Mouse (Mus musculus): Measurements from ENCODE around the gene Wwox. TPM values are rescaled to one million over a fixed set of nuclear protein-coding genes. Genes with fewer than 3 reads are reported as not detected.

Gene Wwox
- polyA plus RNA-seq, 1 experiment: not detected

GRCm38 (mm10) chr8:115159711-115160374 lies 720.4 kb downstream of the Wwox start:
- WGBS: 3% methylated on average over 22 of the region's 22 CpGs
- TF ChIP-seq POLR2A (IDR thresholded peaks at IDR 0.05; ENCODE audit: insufficient read depth, low read depth, low read length): no peak
- TF ChIP-seq CTCF (IDR thresholded peaks at IDR 0.05; ENCODE audit: insufficient read depth, low read depth, low read length): no peak
- H3K27ac ChIP-seq (ENCODE audit: insufficient read depth, low read depth, low read length): no peak overlapping the region
- H3K4me1 ChIP-seq (ENCODE audit: control insufficient read depth, insufficient read depth, low read length): peaks cover 7% of the 10 kb centered on the region
- H3K4me3 ChIP-seq (ENCODE audit: insufficient read depth, low read depth, low read length): peak overlapping the region; percentile 36

GRCm38 (mm10) chr8:115160407-115160806 lies 721.0 kb downstream of the Wwox start:
- no peak for TF ChIP-seq CTCF (IDR thresholded peaks at IDR 0.05; ENCODE audit: insufficient read depth, low read depth, low read length)
- no peak for TF ChIP-seq POLR2A (IDR thresholded peaks at IDR 0.05; ENCODE audit: insufficient read depth, low read depth, low read length)
- WGBS: 86% methylated on average over 5 of the region's 5 CpGs

GRCm38 (mm10) chr8:115161520-115161919 lies 722.1 kb downstream of the Wwox start:
- TF ChIP-seq POLR2A (IDR thresholded peaks at IDR 0.05; ENCODE audit: insufficient read depth, low read depth, low read length) (no peak), CTCF (IDR thresholded peaks at IDR 0.05; ENCODE audit: insufficient read depth, low read depth, low read length) (no peak)
- H3K27ac ChIP-seq (ENCODE audit: insufficient read depth, low read depth, low read length): no peak overlapping the region
- H3K4me3 ChIP-seq (ENCODE audit: insufficient read depth, low read depth, low read length): no peak overlapping the region
- WGBS: 73% methylated on average over 9 of the region's 9 CpGs
- peaks cover 7% of the 10 kb centered on the region for H3K4me1 ChIP-seq (ENCODE audit: control insufficient read depth, insufficient read depth, low read length)

More at GRCm38 (mm10) chr8:115160407-115160806, 721.0 kb downstream of the Wwox start:
- Histone ChIP-seq H3K4me3 (ENCODE audit: insufficient read depth, low read depth, low read length) (peak overlapping the region; percentile 36; the same call in 1 of the 2 replicates), H3K4me1 (ENCODE audit: control insufficient read depth, insufficient read depth, low read length) (peaks cover 7% of the 10 kb centered on the region), H3K27ac (ENCODE audit: insufficient read depth, low read depth, low read length) (no peak overlapping the region)

- H3K4me3 ChIP-seq (ENCODE audit: insufficient read depth, low read depth, low read length): no peak overlapping the region
- WGBS: 46% methylated on average over 13 of the region's 13 CpGs
- H3K4me1 ChIP-seq (ENCODE audit: control insufficient read depth, insufficient read depth, low read length): 0 out of 2 replicates have a peak, but pooled peaks cover under 1% of the 10 kb centered on the region
- H3K27ac ChIP-seq (ENCODE audit: insufficient read depth, low read depth, low read length): no peak overlapping the region
- no peak for TF ChIP-seq POLR2A (IDR thresholded peaks at IDR 0.05; ENCODE audit: insufficient read depth, low read depth, low read length)
- no peak for TF ChIP-seq CTCF (IDR thresholded peaks at IDR 0.05; ENCODE audit: insufficient read depth, low read depth, low read length)
Observed at GRCm38 (mm10) chr8:115164872-115165271, 725.4 kb downstream of the Wwox start.

GRCm38 (mm10) chr8:115173634-115174081 lies 734.2 kb downstream of the Wwox start:
- TF ChIP-seq POLR2A (IDR thresholded peaks at IDR 0.05; ENCODE audit: insufficient read depth, low read depth, low read length) (no peak), CTCF (IDR thresholded peaks at IDR 0.05; ENCODE audit: insufficient read depth, low read depth, low read length) (no peak)
- no peak overlapping the region for H3K27ac ChIP-seq (ENCODE audit: insufficient read depth, low read depth, low read length)
- 8% methylated on average over 14 of the region's 14 CpGs for WGBS
- peaks cover 12% of the 10 kb centered on the region for H3K4me1 ChIP-seq (ENCODE audit: control insufficient read depth, insufficient read depth, low read length)
- H3K4me3 ChIP-seq (ENCODE audit: insufficient read depth, low read depth, low read length): no peak overlapping the region

GRCm38 (mm10) chr8:115185431-115185964 lies 746.0 kb downstream of the Wwox start:
- no peaks in the 10 kb centered on the region for H3K4me1 ChIP-seq (ENCODE audit: control insufficient read depth, insufficient read depth, low read length)
- TF ChIP-seq POLR2A (IDR thresholded peaks at IDR 0.05; ENCODE audit: insufficient read depth, low read depth, low read length) (no peak), CTCF (IDR thresholded peaks at IDR 0.05; ENCODE audit: insufficient read depth, low read depth, low read length) (no peak)
- no peak overlapping the region for H3K4me3 ChIP-seq (ENCODE audit: insufficient read depth, low read depth, low read length)
- H3K27ac ChIP-seq (ENCODE audit: insufficient read depth, low read depth, low read length): no peak overlapping the region
- 92% methylated on average over 6 of the region's 6 CpGs for WGBS

GRCm38 (mm10) chr8:115186121-115186811 lies 746.8 kb downstream of the Wwox start:
- TF ChIP-seq CTCF (IDR thresholded peaks at IDR 0.05; ENCODE audit: insufficient read depth, low read depth, low read length) (no peak), POLR2A (IDR thresholded peaks at IDR 0.05; ENCODE audit: insufficient read depth, low read depth, low read length) (no peak)
- Histone ChIP-seq H3K27ac (ENCODE audit: insufficient read depth, low read depth, low read length) (no peak overlapping the region), H3K4me3 (ENCODE audit: insufficient read depth, low read depth, low read length) (no peak overlapping the region), H3K4me1 (ENCODE audit: control insufficient read depth, insufficient read depth, low read length) (no peaks in the 10 kb centered on the region)
- 90% methylated on average over 13 of the region's 13 CpGs for WGBS

GRCm38 (mm10) chr8:115186882-115187281 lies 747.4 kb downstream of the Wwox start:
- Histone ChIP-seq H3K4me1 (ENCODE audit: control insufficient read depth, insufficient read depth, low read length) (no peaks in the 10 kb centered on the region), H3K4me3 (ENCODE audit: insufficient read depth, low read depth, low read length) (no peak overlapping the region), H3K27ac (ENCODE audit: insufficient read depth, low read depth, low read length) (no peak overlapping the region)
- TF ChIP-seq CTCF (IDR thresholded peaks at IDR 0.05; ENCODE audit: insufficient read depth, low read depth, low read length) (no peak), POLR2A (IDR thresholded peaks at IDR 0.05; ENCODE audit: insufficient read depth, low read depth, low read length) (no peak)
- 29% methylated on average over 2 of the region's 2 CpGs for WGBS

GRCm38 (mm10) chr8:115188446-115188845 lies 749.0 kb downstream of the Wwox start:
- Histone ChIP-seq H3K4me1 (ENCODE audit: control insufficient read depth, insufficient read depth, low read length) (no peaks in the 10 kb centered on the region), H3K27ac (ENCODE audit: insufficient read depth, low read depth, low read length) (no peak overlapping the region), H3K4me3 (ENCODE audit: insufficient read depth, low read depth, low read length) (no peak overlapping the region)
- WGBS: 95% methylated on average over 4 of the region's 4 CpGs
- TF ChIP-seq POLR2A (IDR thresholded peaks at IDR 0.05; ENCODE audit: insufficient read depth, low read depth, low read length): no peak
- TF ChIP-seq CTCF (IDR thresholded peaks at IDR 0.05; ENCODE audit: insufficient read depth, low read depth, low read length): no peak
